Mouse (Mus musculus) WW6 (cell line): Measurements from ENCODE around the gene Ggnbp2.
"Not testable (repeated sequence)": the region's sequence is repeated elsewhere in the genome, so short reads cannot be mapped to it uniquely, and the experiment has no call there.

Source experiments
- DNase-seq: peaks from one replicate; pipeline ENCODE4 v3.0.0-alpha.2; 2013; ENCODE audit warnings: low read depth, low spot score

Gene Ggnbp2

DNA sequence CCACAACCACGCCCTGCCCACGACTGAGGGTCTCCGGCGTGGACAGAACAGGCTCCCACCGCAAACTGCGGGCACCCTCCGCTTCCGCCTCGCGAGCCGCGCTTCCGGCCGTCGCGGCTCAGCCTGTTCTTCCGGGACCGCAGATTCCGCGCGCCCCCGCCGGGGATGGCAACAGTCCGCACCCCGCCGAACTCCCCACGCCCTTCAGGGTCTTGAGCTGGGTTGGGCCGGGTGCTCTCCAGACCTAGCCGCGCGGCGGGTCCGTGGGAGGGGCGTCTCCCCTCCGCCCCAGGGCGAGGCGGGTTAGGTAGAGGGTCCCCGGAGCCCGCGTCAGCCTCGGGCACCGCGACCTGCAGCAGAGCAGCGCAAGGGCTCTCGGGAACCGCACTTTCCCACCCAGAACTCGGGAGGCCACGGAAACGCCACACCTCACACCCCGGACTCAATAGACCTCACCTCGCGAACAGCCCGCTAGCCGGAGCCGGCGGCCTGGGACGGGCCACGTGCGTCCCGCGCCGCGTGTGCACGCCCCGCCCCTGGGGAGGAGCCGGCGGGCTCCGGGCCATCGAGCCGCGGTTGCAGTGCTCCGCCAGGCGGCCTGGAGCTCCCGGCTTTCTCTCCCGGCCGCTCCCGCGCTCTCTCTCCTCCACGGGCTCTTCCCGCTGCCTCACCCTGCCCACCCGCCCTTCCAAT is 9.3 kb upstream of the Ggnbp2 start, which contains the start of the genes Myo19 and Pigw:
TSS of gene Myo19 (plus strand) at position 377 of the 693 bp plus-strand sequence.
TSS of gene Pigw (minus strand) at position 514 of the 693 bp plus-strand sequence.
- DNase-seq: peak; percentile 79

- no peak for DNase-seq
Measured at GRCm38 (mm10) chr11:84879007-84879771, 8.6 kb upstream of the Ggnbp2 start.

DNA sequence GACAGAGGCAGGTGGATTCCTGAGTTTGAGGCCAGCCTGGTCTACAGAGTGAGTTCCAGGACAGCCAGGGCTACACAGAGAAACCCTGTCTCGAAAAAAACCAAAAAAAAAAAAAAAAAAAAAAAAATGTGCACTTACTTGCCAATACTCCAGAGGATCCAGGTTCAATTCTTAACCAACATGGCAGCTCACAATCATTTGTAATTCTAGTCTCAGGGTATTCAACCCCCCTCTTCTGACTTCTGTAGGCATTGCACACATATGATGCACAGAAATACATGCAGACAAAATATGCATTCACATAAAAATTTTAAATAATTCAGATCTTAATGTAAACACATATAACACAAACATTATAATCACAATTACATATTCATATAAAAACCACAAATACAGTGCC is 5.4 kb upstream of the Ggnbp2 start:
- not testable (repeated sequence) for DNase-seq

GRCm38 (mm10) chr11:84873042-84873833 is 2.6 kb upstream of the Ggnbp2 start:
- no peak for DNase-seq

- DNase-seq: no peak
Measured at GRCm38 (mm10) chr11:84871548-84872069, 992 bp upstream of the Ggnbp2 start.

GRCm38 (mm10) chr11:84871046-84871445 is 429 bp upstream of the Ggnbp2 start:
- no peak for DNase-seq

DNA sequence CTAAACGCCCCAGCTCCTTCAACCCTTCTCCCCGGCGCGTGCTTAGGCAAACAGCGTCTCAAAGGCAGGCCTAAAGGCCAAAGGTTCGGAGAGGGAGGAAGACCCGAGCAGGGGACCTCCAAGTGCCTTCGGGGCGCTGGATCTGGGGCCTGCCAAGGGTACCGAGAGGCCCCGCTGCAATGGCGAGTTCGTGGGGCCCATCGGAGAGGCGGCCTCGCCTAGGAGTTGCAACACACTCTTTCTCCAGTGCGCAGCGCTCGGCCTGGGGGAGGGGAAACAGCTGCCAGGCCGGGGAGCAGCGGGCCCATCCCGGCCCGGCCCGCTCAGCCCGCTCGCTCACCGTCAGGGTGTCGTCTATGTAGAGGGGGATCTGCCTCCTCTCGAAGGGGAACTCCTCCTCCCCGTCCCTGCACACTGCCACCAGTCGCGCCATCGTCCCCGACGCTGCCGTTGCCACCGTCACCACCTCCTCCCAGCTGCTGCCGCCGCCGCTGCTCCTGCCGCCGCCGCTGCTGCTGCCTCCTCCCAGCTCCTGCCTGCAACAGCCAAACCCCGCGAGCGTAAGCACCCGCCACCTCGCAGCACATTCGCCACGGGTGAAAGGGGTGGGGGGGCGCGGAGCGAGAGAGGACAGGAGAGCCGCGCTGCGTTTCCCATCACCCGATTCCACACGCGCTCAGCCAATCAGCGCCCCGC is 932 bp downstream of the Ggnbp2 start:
- DNase-seq: peak; percentile 95

DNA sequence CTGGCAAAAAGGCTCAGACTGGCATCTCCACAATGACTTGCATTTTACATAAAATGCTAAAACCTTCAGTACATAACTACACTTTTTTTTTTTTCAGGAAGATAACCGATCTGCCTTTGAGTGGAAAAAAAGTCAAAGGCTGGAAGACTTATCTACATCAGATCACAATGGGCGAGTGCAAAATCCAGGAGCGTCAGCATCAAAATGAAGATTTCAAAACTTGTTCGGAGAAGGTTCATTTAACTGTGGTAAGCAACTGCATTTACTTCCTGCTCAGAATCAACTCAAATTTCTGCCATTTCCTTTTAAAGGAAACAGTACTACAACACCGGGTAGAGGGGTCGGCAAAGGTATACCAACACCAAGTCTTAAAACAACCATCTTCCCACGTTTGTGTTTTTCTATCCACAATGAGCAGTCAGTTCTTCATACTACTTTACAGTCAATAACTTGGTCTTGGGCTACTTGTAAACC is 1.8 kb downstream of the Ggnbp2 start:
- no peak for DNase-seq

- DNase-seq: no peak
Measured at GRCm38 (mm10) chr11:84867586-84867985, 3.0 kb downstream of the Ggnbp2 start.

DNA sequence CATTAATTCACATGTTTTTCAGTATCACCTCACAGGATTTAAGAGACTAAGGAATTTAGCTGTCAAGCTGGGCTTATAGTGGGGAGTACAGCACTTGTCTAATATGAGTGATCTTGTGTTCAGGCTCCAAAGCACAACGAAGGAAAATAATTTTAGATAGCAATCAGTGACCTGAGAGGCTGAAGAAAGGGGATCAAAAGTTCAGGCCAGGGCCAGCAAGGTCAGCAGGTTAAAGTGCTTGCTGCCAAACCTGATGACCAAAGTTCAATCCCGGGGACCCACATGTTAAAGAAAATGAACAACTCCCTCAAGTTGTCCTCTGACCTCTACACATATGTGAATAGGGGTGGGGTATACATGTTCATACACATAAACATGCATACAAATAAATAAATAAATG is 5.3 kb downstream of the Ggnbp2 start:
- DNase-seq: no peak

DNA sequence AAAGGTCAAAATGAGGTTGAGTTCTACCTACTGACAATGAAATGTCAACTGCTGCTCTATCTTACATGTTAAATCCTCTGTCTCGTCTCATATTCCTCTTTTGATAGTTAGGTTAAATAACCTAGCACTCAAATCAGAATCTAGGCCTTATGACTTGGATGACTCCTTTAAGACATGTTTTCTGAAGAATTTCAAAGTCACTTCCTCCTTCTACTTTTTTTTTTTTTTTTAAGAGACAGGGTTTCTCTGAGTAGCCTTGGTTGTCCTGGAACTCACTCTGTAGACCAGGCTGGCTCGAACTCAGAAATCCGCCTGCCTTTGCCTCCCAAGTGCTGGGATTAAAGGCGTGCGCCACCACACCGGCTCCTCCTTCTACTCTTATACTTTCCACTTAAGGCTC is 15.3 kb downstream of the Ggnbp2 start:
- no peak for DNase-seq

DNA sequence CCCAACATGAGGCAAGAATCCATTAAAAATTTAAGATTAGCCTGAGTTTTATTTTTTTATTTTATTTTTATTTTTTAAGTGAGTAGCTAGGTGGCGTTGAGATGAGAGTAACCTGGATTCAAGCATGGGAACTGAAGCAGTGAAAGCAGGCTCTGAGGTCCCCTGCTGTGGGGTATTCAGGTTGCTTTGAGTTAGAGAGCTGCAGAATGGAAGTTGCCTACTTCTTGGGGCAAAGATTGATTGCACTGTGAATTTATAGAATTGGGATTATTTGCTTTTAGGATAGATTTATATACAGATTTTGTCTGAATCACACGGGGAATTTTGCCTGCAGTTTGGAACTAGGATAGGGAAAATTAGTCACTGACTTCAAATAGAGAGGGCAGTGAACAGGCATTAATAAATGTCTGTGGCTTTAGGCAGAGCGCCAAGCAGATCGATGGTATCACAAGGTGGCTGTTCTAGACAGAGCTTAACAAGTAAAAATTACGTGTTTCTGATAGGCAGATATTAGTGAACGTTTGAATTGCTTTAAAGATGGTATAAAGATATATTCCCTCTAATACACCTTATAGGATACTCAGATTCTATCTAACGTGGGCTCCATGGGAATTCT is 23.0 kb downstream of the Ggnbp2 start:
- DNase-seq: peak; percentile 45

DNA sequence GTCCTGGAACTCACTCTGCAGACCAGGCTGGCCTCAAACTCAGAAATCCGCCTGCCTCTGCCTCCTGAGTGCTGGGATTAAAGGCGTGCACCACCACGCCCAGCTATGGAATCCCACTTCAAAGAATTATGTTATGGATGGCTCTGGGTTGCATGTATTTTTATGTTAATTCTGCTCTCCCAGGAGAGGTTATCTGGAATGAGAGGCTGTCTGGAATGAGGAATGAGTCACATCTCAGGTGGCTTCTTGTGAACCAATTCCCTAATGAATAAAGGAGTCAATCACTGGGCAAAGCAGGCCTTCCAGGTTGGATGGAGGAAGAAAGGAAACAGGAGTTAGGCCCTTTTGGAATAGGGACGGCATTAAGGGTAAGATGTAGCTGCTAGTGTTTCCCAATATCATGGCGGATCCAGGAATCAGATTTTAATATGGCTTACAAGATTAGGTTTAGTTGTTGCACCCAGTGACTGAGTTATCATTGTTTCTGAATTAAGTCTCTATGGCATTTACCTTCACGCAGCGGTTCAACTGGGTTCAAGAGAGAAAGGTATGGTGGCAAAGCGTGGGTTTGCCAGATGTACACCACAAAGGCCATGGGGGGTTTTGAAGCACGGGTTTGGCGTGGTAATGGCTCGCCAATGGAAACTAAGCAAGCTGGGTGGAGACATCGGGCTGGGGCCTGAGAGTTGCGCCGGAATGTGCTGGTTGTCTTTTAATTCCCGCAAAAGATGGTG is 23.7 kb downstream of the Ggnbp2 start:
- peak; percentile 55 for DNase-seq

- no peak for DNase-seq
Measured at GRCm38 (mm10) chr11:84839330-84839729, 31.3 kb downstream of the Ggnbp2 start.

GRCm38 (mm10) chr11:84829495-84829894 is 41.1 kb downstream of the Ggnbp2 start:
- not testable (repeated sequence) for DNase-seq

DNA sequence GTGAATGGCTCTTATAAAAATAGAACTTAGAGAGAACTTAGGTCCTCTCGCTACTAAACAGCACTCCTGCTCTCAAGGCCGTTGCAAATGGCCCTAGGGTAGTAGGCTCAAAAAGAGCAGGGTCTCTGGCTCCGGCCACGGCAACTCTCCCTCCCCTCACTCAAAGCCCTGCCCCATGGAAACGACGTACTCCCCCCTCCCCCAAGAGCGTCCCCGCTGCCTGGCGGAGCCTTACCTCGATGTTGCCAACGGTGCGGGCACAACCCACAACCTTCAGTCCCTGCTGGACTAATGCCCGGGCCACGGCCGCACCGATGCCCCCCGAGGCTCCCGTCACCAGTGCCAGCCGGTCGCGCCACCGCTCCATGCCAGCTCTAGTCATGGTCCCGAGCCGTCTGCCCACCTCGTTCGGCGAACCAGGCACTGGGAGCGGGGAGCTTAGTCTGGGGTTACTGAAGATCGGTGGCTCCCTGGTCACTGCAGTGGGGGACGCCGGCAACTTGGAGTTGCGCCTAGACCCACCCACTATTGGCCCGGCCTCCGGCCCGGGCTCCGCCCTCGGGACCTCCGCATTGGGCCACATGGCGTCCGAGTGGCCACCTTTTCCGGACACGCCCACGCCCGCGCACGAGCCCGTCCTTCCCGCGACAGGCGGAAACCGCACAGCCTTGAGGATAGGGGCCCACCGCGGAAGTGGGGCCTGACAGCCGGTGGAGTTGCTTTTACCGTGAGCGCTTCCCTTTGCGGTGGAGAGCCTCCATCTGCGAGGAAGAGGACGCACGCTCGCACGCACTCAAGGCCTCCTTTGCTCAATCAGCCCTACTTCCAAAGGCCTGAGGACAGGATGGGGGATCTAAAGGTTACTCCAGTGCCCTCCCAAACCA is 41.9 kb downstream of the Ggnbp2 start, which contains the start of gene Dhrs11:
TSS of gene Dhrs11 (minus strand) at position 479 of the 884 bp plus-strand sequence.
- peak; percentile 75 for DNase-seq

- no peak for DNase-seq
Measured at GRCm38 (mm10) chr11:84827901-84828503, 42.6 kb downstream of the Ggnbp2 start.

GRCm38 (mm10) chr11:84827492-84827891 is 43.1 kb downstream of the Ggnbp2 start:
- DNase-seq: no peak
